Mouse (Mus musculus): ENCODE measurements at regions not wholly inside any gene's neighbourhood (a gene's known extent, or its start where the extent isn't known, plus 50 kb on each side); places are given as distances from the start of the nearest gene placed in this dataset.

DNA sequence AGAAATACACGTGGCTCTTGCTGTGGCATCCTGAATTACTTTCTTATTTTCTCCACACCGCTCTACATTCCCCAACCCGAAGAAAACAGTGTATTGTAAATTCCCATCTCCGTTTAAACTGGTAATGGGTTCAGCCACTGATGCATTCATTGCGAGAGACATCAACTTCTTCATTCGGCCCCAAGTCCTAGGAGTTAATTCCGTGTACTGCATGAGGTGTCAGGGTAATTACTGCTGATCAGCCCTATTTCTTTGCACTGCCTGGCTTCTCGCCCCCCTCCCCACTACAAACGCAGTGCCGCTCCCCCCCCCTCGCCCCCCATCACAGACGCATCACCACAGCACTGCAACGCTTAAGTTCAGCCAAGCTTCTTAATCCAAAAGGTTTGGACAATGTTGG lies 343.2 kb upstream of the Pou3f3 start:
- no peaks in the 10 kb centered on the region for H3K36me3 ChIP-seq (replicated peaks; ENCODE audit: low read length)
- no peaks in the 10 kb centered on the region for H3K27me3 ChIP-seq (replicated peaks)
- TF ChIP-seq FLI1 (IDR thresholded peaks at IDR 0.05; ENCODE audit: low read length) (no peak), GATA1 (IDR thresholded peaks at IDR 0.05; ENCODE audit: borderline replicate concordance, low read length) (no peak)
- no peak overlapping the region for H3K4me3 ChIP-seq (replicated peaks)
- H3K9me3 ChIP-seq = peaks cover 22% of the 10 kb centered on the region
- H3K4me1 ChIP-seq = no peaks in the 10 kb centered on the region

DNA sequence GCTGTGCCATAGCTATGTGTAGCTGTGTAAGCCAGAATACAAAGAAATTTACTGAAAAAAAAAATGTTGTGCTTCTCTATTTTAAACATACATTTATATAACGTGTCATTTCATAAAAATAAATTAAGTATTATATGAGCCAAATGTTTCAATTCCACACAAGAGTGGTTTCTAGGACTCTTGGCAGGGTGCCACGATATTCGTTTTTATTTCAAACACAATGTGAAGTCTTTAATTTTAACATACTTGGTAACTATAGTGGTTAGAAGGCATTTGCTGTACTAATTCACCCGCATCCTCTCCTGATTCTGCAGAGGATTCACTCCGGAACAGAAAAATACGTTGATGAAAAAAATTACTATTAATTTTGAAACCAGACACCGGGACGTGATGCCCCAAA lies 342.5 kb upstream of the Pou3f3 start:
- TF ChIP-seq FLI1 (IDR thresholded peaks at IDR 0.05; ENCODE audit: low read length) (no peak), GATA1 (IDR thresholded peaks at IDR 0.05; ENCODE audit: borderline replicate concordance, low read length) (no peak)
- Histone ChIP-seq H3K9me3 (peaks cover 15% of the 10 kb centered on the region), H3K36me3 (replicated peaks; ENCODE audit: low read length) (no peaks in the 10 kb centered on the region), H3K4me1 (no peaks in the 10 kb centered on the region), H3K27me3 (replicated peaks) (no peaks in the 10 kb centered on the region), H3K4me3 (replicated peaks) (no peak overlapping the region)

DNA sequence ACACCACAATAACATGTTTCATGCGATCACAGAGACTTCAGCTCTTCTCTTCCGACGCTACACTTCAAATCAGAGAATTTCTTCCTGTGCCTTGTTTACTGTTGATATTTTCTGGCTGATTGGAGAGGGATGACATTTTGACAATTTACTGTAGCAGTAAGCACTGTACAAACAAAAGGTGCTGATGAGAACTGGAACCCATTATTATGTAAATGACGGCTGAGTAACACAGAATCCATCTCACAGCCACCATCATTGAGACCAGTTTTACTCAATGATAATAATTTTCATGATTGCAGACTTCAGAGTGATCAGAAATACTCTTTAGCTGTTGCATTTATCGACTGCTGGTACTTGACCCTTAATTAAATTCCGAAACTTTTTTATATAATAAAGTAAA lies 341.5 kb upstream of the Pou3f3 start:
- Histone ChIP-seq H3K36me3 (replicated peaks; ENCODE audit: low read length) (no peaks in the 10 kb centered on the region), H3K9me3 (peaks cover 21% of the 10 kb centered on the region), H3K27me3 (replicated peaks) (no peaks in the 10 kb centered on the region), H3K4me3 (replicated peaks) (no peak overlapping the region), H3K4me1 (no peaks in the 10 kb centered on the region)
- TF ChIP-seq GATA1 (IDR thresholded peaks at IDR 0.05; ENCODE audit: borderline replicate concordance, low read length) = no peak
- TF ChIP-seq FLI1 (IDR thresholded peaks at IDR 0.05; ENCODE audit: low read length) = no peak

DNA sequence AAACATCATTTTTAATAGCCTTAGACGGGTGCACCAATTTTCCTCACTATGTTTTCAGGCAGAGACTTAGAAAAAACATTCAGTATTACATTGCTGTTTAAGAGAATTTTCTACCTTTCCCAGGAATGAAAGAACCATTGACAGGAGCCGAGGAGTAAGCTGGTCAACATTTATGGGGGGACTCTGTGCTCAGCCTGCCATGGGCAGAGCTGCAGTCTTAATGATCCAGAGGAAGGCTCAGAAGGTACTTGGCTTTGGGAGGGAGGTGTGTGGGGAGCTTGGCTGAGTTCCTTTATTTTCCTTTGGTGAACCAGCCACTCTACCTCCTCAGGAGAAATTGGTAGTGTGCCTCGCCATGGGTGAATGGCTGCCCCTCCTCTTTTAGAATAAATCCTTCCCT lies 333.1 kb upstream of the Pou3f3 start:
- Histone ChIP-seq H3K4me1 (no peaks in the 10 kb centered on the region), H3K27me3 (replicated peaks) (no peaks in the 10 kb centered on the region), H3K36me3 (replicated peaks; ENCODE audit: low read length) (no peaks in the 10 kb centered on the region), H3K9me3 (peaks cover 28% of the 10 kb centered on the region), H3K4me3 (replicated peaks) (no peak overlapping the region)
- no peak for TF ChIP-seq GATA1 (IDR thresholded peaks at IDR 0.05; ENCODE audit: borderline replicate concordance, low read length)
- no peak for TF ChIP-seq FLI1 (IDR thresholded peaks at IDR 0.05; ENCODE audit: low read length)

DNA sequence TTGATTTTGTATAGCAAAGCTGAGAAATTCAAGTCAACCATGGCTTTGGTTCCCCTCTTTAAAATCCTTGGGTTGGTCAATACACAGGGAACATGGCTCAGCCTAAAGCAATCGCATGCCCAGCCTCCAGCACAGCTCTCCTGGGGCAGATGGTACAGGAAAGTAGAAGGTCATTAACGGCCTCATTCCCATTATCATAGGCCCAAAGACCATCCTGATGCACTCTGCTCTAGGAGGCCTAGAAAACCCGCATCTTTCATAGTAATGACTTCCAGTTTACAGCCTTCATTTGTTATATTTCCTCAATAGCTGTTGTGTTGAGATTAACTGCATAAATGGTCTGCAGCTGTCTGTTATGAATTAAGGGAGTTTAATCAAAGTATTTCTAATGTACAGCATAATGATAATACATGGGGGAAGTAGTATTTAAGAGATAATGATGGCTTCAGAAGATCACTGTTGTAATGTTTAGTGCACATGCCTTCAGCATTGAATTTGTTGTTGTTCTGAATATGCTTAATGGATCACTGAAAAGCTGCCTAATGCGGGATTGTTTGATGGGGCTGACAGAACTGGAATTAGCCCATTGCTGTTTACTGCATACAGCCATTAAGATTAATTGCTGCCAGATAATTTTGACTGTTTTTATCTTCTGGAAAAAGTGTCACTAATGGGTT lies 329.8 kb upstream of the Pou3f3 start:
- TF ChIP-seq FLI1 (IDR thresholded peaks at IDR 0.05; ENCODE audit: low read length) (no peak), GATA1 (IDR thresholded peaks at IDR 0.05; ENCODE audit: borderline replicate concordance, low read length) (no peak)
- no peaks in the 10 kb centered on the region for H3K4me1 ChIP-seq
- H3K9me3 ChIP-seq = peaks cover 27% of the 10 kb centered on the region
- no peak overlapping the region for H3K4me3 ChIP-seq (replicated peaks)
- no peaks in the 10 kb centered on the region for H3K27me3 ChIP-seq (replicated peaks)
- no peaks in the 10 kb centered on the region for H3K36me3 ChIP-seq (replicated peaks; ENCODE audit: low read length)

DNA sequence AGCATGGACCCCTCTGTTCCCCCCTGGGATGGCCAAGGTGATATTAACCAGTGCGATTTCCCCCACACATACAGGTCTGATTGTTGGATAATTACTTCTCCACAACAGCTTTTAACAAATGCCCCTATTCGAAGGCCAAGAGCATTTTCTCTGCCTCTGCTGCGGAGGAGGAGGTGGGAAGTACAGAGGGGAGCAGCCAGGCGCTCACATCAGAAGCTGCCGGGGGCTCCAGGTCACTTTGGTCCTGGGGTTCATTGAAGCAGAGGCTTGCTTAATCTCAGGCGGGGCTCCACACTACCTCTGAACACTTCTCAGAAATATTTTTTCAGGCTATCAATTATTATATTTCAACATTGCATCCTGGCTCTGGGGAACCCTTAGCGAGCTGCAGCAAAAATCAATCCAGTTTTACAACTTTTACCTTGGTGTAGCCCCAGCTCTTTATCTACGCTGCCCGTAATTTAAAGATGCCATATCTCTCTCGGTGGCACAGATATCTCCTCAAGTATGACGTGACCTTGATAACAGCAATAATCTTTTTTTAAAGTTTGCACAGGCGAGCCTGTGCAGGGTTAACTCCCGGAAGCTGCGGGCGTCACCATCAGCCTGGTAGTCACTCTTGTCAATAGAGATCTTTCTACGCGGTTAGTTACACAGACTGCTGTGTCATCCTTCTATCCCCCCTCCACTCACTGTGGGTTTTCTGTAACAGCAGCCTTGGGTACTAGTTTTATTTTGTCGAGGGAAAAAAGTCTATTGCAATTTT lies 307.5 kb upstream of the Pou3f3 start:
- peaks cover 17% of the 10 kb centered on the region for H3K9me3 ChIP-seq

DNA sequence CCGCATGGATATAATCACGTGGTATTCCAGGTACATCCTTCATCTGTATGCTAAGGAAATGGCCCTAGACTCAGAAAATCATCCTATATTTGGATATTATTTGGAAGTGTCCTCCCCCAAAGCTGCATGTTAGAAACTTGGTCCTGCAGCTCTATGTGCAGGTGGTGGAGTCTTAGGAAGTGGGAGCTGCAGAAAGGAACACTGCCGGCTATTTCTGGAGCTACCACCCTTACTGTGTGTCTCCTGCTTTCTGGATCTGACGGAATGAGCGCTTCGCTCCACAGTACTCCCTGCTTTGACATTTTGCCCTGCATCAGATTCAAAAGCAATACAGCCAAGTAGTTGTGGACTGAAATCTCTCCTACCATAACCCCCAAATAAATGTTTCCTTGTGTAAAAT lies 306.8 kb upstream of the Pou3f3 start:
- Histone ChIP-seq H3K27me3 (replicated peaks) (no peaks in the 10 kb centered on the region), H3K4me3 (replicated peaks) (no peak overlapping the region), H3K36me3 (replicated peaks; ENCODE audit: low read length) (no peaks in the 10 kb centered on the region), H3K4me1 (no peaks in the 10 kb centered on the region), H3K9me3 (peaks cover 15% of the 10 kb centered on the region)
- TF ChIP-seq GATA1 (IDR thresholded peaks at IDR 0.05; ENCODE audit: borderline replicate concordance, low read length) (no peak), FLI1 (IDR thresholded peaks at IDR 0.05; ENCODE audit: low read length) (no peak)

More for the DNA sequence above, 307.5 kb upstream of the Pou3f3 start:
- no peaks in the 10 kb centered on the region for H3K27me3 ChIP-seq (replicated peaks)
- TF ChIP-seq GATA1 (IDR thresholded peaks at IDR 0.05; ENCODE audit: borderline replicate concordance, low read length) (no peak), FLI1 (IDR thresholded peaks at IDR 0.05; ENCODE audit: low read length) (no peak)
- no peaks in the 10 kb centered on the region for H3K4me1 ChIP-seq
- no peaks in the 10 kb centered on the region for H3K36me3 ChIP-seq (replicated peaks; ENCODE audit: low read length)
- H3K4me3 ChIP-seq (replicated peaks) = no peak overlapping the region

DNA sequence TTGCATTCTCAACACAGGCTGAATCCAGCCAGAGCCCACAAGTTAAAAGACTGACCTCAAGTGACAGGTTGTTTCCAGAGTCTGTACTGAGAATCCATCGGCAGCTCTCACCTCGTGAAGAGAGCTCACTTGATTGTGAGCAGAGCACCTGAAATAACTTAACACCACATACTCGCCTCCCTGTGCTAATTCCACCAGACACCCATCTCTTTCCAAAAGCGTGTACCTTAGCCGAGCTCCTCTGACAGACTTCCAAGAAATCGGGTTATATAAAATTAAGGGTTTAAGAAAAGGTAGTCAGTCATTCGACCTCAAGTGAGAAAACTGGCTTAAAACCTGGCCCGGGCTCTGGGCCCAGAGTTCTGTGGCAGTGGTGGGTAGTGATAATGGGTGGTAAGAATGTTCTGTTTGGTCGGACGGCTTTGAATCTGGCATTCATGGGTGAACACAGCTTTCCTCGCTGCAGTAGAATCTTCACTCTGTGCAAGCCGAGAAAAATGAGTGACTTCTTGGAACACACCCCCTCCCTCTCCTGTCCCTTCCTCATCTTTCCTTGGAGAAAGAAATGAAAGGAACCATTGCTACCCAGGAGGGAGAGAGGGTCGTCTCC lies 299.8 kb upstream of the Pou3f3 start:
- no peak for TF ChIP-seq FLI1 (IDR thresholded peaks at IDR 0.05; ENCODE audit: low read length)
- TF ChIP-seq GATA1 (IDR thresholded peaks at IDR 0.05; ENCODE audit: borderline replicate concordance, low read length) = no peak
- Histone ChIP-seq H3K27me3 (replicated peaks) (no peaks in the 10 kb centered on the region), H3K4me1 (no peaks in the 10 kb centered on the region), H3K36me3 (replicated peaks; ENCODE audit: low read length) (no peaks in the 10 kb centered on the region), H3K9me3 (peaks cover 45% of the 10 kb centered on the region), H3K4me3 (replicated peaks) (no peak overlapping the region)

DNA sequence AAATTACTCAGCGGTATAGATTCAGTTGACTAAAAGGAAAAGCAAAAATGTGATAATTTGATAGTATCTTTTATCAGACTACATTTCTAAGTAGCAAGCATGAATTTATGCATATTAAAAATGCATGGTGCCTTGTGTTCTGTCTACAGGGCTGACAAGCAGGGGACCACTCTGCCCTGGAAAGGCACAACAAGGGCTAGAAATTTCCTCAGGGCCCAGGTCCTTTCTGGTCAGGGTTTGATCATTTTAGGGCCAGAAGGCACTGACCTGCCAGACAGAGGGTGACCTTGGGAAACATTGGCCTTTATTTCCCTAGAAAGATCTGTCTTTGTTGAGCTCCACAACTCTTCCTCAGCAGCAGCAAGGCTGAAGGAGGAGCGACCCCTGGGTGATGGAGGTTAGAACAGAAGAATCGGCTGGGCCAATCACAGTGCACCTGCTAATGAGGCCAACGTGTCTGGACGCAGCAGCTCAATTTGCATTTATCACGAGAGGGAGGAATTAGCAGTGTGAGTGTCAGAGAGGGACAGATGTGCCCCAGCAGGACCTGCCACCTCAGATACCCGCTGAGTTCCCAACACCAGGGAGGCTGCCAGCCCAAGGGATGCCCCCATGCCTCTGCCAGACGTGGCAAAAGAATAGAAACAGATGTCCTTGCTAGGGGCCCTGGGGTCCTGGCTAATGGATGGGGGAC lies 297.0 kb upstream of the Pou3f3 start:
- TF ChIP-seq GATA1 (IDR thresholded peaks at IDR 0.05; ENCODE audit: borderline replicate concordance, low read length) = no peak
- no peak for TF ChIP-seq FLI1 (IDR thresholded peaks at IDR 0.05; ENCODE audit: low read length)
- no peak overlapping the region for H3K4me3 ChIP-seq (replicated peaks)
- H3K27me3 ChIP-seq (replicated peaks) = no peaks in the 10 kb centered on the region
- no peaks in the 10 kb centered on the region for H3K36me3 ChIP-seq (replicated peaks; ENCODE audit: low read length)
- H3K4me1 ChIP-seq = no peaks in the 10 kb centered on the region
- peaks cover 44% of the 10 kb centered on the region for H3K9me3 ChIP-seq
